Comparison of ENCODE assay signal across 29 mouse cellular contexts in the genomic region with DNA sequence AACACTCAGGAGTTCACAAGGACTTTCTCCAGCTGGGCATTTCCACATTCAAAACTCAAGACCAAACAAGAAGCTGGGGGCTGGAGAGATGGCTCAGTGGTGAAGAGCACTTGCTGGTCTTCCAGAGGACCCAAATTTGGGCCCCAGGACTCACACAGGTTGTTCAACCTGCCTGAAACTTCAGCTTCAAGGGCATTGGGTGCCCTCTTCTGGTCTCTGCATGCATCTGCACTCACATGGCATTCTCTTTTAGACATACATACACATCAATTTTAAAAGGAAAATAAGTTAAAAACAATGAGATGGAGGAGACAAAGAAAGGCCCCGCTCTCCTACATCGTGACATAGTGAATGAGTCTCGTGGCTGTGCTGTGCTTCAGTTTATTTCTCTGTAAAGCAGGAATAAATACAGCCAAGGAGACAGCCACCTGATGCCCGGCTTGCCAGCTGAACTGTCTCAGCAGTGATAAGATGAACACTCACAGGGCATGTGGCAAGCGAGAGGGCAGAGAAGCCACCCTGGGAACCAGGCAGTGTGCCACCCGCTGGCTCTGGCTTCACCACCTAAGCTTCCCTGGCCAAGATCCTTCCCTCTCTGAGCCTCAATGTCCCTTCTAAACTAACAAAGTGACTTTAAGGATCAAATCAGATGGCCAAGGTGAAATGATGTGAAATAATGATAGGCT. TPM values are rescaled to one million over a fixed set of nuclear protein-coding genes. Genes with fewer than 3 reads are reported as not detected.
DNase-seq lines count a peak whose midpoint lies in the region; ATAC-seq and TF ChIP-seq lines count a peak whose summit lies in the region.
"Had no signal": no experiment of that assay in that cellular context is flagged by ENCODE, and none has a peak within 500 bp of the region (broad histone marks: within the 10 kb centered on the region; RNA-seq: fewer than 3 reads in every experiment).

No protein-coding gene starts in this region.

- no peak for ATAC-seq in heart, embryonic 12.5 days (ENCODE audit: insufficient number of reproducible peaks, low FRiP score)
- ATAC-seq in lung, postnatal 0 days: no peak
- ATAC-seq: hindbrain, postnatal 0 days; liver, postnatal 0 days had no signal

- peak; percentile 38 to 44 for DNase-seq in heart, adult 9 months (ENCODE audit: low spot score in 2 of 2)
- DNase-seq in lung, postnatal 0 days (ENCODE audit: low spot score): no peak
- DNase-seq in lung, adult 2 months: no peak
- no peak for DNase-seq in ES-E14 (ENCODE audit: low read depth, low spot score)
- DNase-seq in cerebellum, adult 2 months: no peak
- DNase-seq in kidney, postnatal 4 days: no peak
- DNase-seq: adrenal gland, adult 2 months; cerebellum, adult 18-20 months; cerebellum, postnatal 25 days; embryo, embryonic 11 days; kidney, adult 11 months; kidney, postnatal 36 days; layer of hippocampus, adult 9-11 months; liver, postnatal 0 days; midbrain, embryonic 14.5 days; retina, postnatal 1 day; right cerebral cortex, postnatal 4 days; thymus, postnatal 25 days had no signal

- TF ChIP-seq EP300 in lung, postnatal 0 days (IDR thresholded peaks at IDR 0.05): no peak

- TF ChIP-seq CTCF in lung, postnatal 0 days (IDR thresholded peaks at IDR 0.05): peak; percentile 44
- TF ChIP-seq CTCF in lung, adult 2 months (IDR thresholded peaks at IDR 0.05; ENCODE audit: insufficient read depth, low read length): no peak
- TF ChIP-seq CTCF in olfactory bulb, adult 2 months (IDR thresholded peaks at IDR 0.05; ENCODE audit: insufficient read depth, low read depth, low read length): no peak
- no peak for TF ChIP-seq CTCF in cerebellum, adult 2 months (IDR thresholded peaks at IDR 0.05; ENCODE audit: borderline replicate concordance, insufficient read depth, low read depth, low read length)

- H3K4me3 ChIP-seq in heart, embryonic 12.5 days: no peak overlapping the region
- H3K4me3 ChIP-seq in lung, postnatal 0 days (ENCODE audit: low read depth, low read length): no peak overlapping the region
- H3K4me3 ChIP-seq in lung, adult 2 months (replicated peaks; ENCODE audit: extremely low read depth, low read depth, low read length): no peak overlapping the region
- H3K4me3 ChIP-seq in ES-E14 (ENCODE audit: insufficient read depth in 1 of 2, low read depth in 1 of 2, low read length in 2 of 2, poor library complexity in 1 of 2, severe bottlenecking in 1 of 2): no peak overlapping the region
- H3K4me3 ChIP-seq in olfactory bulb, adult 2 months (ENCODE audit: insufficient read depth, low read depth, low read length): no peak overlapping the region
- H3K4me3 ChIP-seq in cerebellum, adult 2 months (replicated peaks; ENCODE audit: insufficient read depth, low read depth, low read length): no peak overlapping the region
- H3K4me3 ChIP-seq: embryonic facial prominence, embryonic 13.5 days; erythroblast, embryonic 14.5 days; forebrain, embryonic 12.5 days; kidney, embryonic 15.5 days; limb, embryonic 12.5 days; megakaryocyte, embryonic 14.5 days; neural tube, embryonic 12.5 days had no signal

- H3K9me3 ChIP-seq in heart, embryonic 12.5 days (replicated peaks): no peaks in the 10 kb centered on the region
- no peaks in the 10 kb centered on the region for H3K9me3 ChIP-seq in lung, postnatal 0 days (ENCODE audit: low read length)
- no peaks in the 10 kb centered on the region for H3K9me3 ChIP-seq in ES-E14 (ENCODE audit: control insufficient read depth, insufficient read depth, low read depth, low read length)
- H3K9me3 ChIP-seq: forebrain, embryonic 12.5 days; kidney, embryonic 15.5 days; limb, embryonic 12.5 days; neural tube, embryonic 12.5 days had no signal

- in situ Hi-C loops in ES-E14 (cut with MboI; ENCODE audit: low sequenced_read_pairs in 2 of 2, unreplicated experiment in 2 of 2): no loop called here

- no peak for TF ChIP-seq POLR2A in lung, adult 2 months (IDR thresholded peaks at IDR 0.05; ENCODE audit: borderline replicate concordance, extremely low read depth, low read depth, low read length)
- TF ChIP-seq POLR2A in olfactory bulb, adult 2 months (IDR thresholded peaks at IDR 0.05; ENCODE audit: insufficient read depth, low read depth, low read length): no peak
- TF ChIP-seq POLR2A in cerebellum, adult 2 months (IDR thresholded peaks at IDR 0.05; ENCODE audit: borderline replicate concordance, insufficient read depth, low read length): no peak

- H3K36me3 ChIP-seq in heart, embryonic 12.5 days: no peaks in the 10 kb centered on the region
- no peaks in the 10 kb centered on the region for H3K36me3 ChIP-seq in lung, postnatal 0 days (ENCODE audit: insufficient read depth, low read length)
- H3K36me3 ChIP-seq in ES-E14 (ENCODE audit: control insufficient read depth, insufficient read depth, low read length, poor library complexity, severe bottlenecking): no peaks in the 10 kb centered on the region
- H3K36me3 ChIP-seq: embryonic facial prominence, embryonic 13.5 days; forebrain, embryonic 12.5 days; kidney, embryonic 15.5 days; limb, embryonic 12.5 days; neural tube, embryonic 12.5 days had no signal

- no peaks in the 10 kb centered on the region for H3K4me1 ChIP-seq in heart, embryonic 12.5 days (replicated peaks)
- H3K4me1 ChIP-seq in lung, postnatal 0 days (ENCODE audit: insufficient read depth, low read depth, low read length): no peaks in the 10 kb centered on the region
- H3K4me1 ChIP-seq in lung, adult 2 months (ENCODE audit: control insufficient read depth, insufficient read depth, low read length): no peaks in the 10 kb centered on the region
- no peaks in the 10 kb centered on the region for H3K4me1 ChIP-seq in ES-E14 (ENCODE audit: control insufficient read depth in 2 of 2, insufficient read depth in 2 of 2, low read length in 2 of 2, poor library complexity in 1 of 2)
- H3K4me1 ChIP-seq in olfactory bulb, adult 2 months (ENCODE audit: control insufficient read depth, insufficient read depth, low read length): peaks cover 36% of the 10 kb centered on the region
- H3K4me1 ChIP-seq in cerebellum, adult 2 months (ENCODE audit: control insufficient read depth, insufficient read depth, low read length): peaks cover 4% of the 10 kb centered on the region
- H3K4me1 ChIP-seq: embryonic facial prominence, embryonic 13.5 days; forebrain, embryonic 12.5 days; kidney, embryonic 15.5 days; limb, embryonic 12.5 days; neural tube, embryonic 12.5 days had no signal

- H3K4me2 ChIP-seq in heart, embryonic 12.5 days: no peak overlapping the region
- no peak overlapping the region for H3K4me2 ChIP-seq in lung, postnatal 0 days (replicated peaks; ENCODE audit: low read depth, low read length)
- H3K4me2 ChIP-seq: embryonic facial prominence, embryonic 13.5 days; forebrain, embryonic 12.5 days; kidney, embryonic 15.5 days; limb, embryonic 12.5 days; liver, embryonic 11.5 days; neural tube, embryonic 12.5 days had no signal

- H3K9ac ChIP-seq in heart, embryonic 12.5 days: no peak overlapping the region
- no peak overlapping the region for H3K9ac ChIP-seq in lung, postnatal 0 days (replicated peaks; ENCODE audit: low read depth)
- no peak overlapping the region for H3K9ac ChIP-seq in ES-E14 (ENCODE audit: insufficient read depth, low read depth, low read length, poor library complexity, severe bottlenecking)
- H3K9ac ChIP-seq: embryonic facial prominence, embryonic 13.5 days; forebrain, embryonic 12.5 days; kidney, embryonic 15.5 days; limb, embryonic 12.5 days; liver, postnatal 0 days; neural tube, embryonic 12.5 days had no signal

- no peaks in the 10 kb centered on the region for H3K27me3 ChIP-seq in heart, embryonic 12.5 days (replicated peaks)
- no peaks in the 10 kb centered on the region for H3K27me3 ChIP-seq in lung, postnatal 0 days (replicated peaks; ENCODE audit: insufficient read depth, low read length)
- no peaks in the 10 kb centered on the region for H3K27me3 ChIP-seq in cerebellum, adult 2 months (ENCODE audit: control insufficient read depth, insufficient read depth, low read length)
- H3K27me3 ChIP-seq: embryonic facial prominence, embryonic 13.5 days; forebrain, embryonic 12.5 days; kidney, embryonic 15.5 days; limb, embryonic 12.5 days; neural tube, embryonic 12.5 days had no signal

- 80% methylated on average over 6 of the region's 6 CpGs for WGBS in heart, embryonic 12.5 days
- WGBS in lung, postnatal 0 days: 86% methylated on average over 6 of the region's 6 CpGs
- 82% methylated on average over 6 of the region's 6 CpGs for WGBS in lung, adult 2 months
- 66% methylated on average over 6 of the region's 6 CpGs for WGBS in olfactory bulb, adult 2 months
- 48% methylated on average over 6 of the region's 6 CpGs for WGBS in cerebellum, adult 2 months

- H3K27ac ChIP-seq in heart, embryonic 12.5 days (ENCODE audit: poor library complexity, severe bottlenecking): no peak overlapping the region
- no peak overlapping the region for H3K27ac ChIP-seq in lung, postnatal 0 days (ENCODE audit: low read length)
- H3K27ac ChIP-seq in ES-E14 (ENCODE audit: insufficient read depth, low read depth, low read length, poor library complexity, severe bottlenecking): 0 out of 2 replicates have a peak overlapping the region, but pooled peaks have one; percentile 36
- peak overlapping the region; percentile 58 for H3K27ac ChIP-seq in olfactory bulb, adult 2 months (ENCODE audit: insufficient read depth, low read depth, low read length)
- H3K27ac ChIP-seq in cerebellum, adult 2 months (ENCODE audit: insufficient read depth, low read length): no peak overlapping the region
- H3K27ac ChIP-seq: embryonic facial prominence, embryonic 13.5 days; forebrain, embryonic 12.5 days; hindbrain, postnatal 0 days; kidney, embryonic 15.5 days; limb, embryonic 12.5 days; neural tube, embryonic 12.5 days had no signal

TF ChIP-seq in ES-E14, 5 proteins besides CTCF, POLR2A, EP300 and RAD21:
- TF ChIP-seq ZC3H11A (IDR thresholded peaks at IDR 0.05; ENCODE audit: borderline replicate concordance, low read depth, low read length) (peak; percentile 23; the same call in 1 of the 2 replicates), CHD2 (IDR thresholded peaks at IDR 0.05; ENCODE audit: low read depth, low read length) (no peak), HCFC1 (IDR thresholded peaks at IDR 0.05; ENCODE audit: borderline replicate concordance, insufficient read depth, low read length) (no peak), MAFK (IDR thresholded peaks at IDR 0.05; ENCODE audit: insufficient read depth, low read depth, low read length) (no peak), ZNF384 (IDR thresholded peaks at IDR 0.05; ENCODE audit: low read depth, low read length) (no peak)

RNA-seq across cellular contexts. Expression of a gene that starts 11.5 kb away (rescaled TPM):
- polyA plus RNA-seq in heart, embryonic 12.5 days (2016; fragmentation: Nextera tagmentation; extraction: Ambion mirVana): 6.4 and 6.5 TPM in 2 replicates
- 9.2 TPM in 2 replicates for polyA plus RNA-seq in lung, postnatal 0 days (2015; fragmentation: Nextera tagmentation; extraction: Ambion mirVana)
- 12.9 and 14.5 TPM in 2 replicates for polyA plus RNA-seq in lung, adult 2 months (2012; rRNA removed)
- total RNA-seq in ES-E14 (2012; rRNA removed): 0.58 and 0.67 TPM in 2 replicates
- polyA plus RNA-seq in olfactory bulb, adult 2 months (2012; ENCODE audit: insufficient read depth, insufficient read length, low replicate concordance, missing spikeins): not detected in 2 replicates
- polyA plus RNA-seq in cerebellum, adult 2 months (2012; rRNA removed): 21.7 and 24.0 TPM in 2 replicates

Comparison
In these comparisons a context has a peak if more than half of its experiments do, and no peak if none do; other contexts are left out.
1. DNase-seq: peak in heart, adult 9 months (2 of 2); none in lung, postnatal 0 days (single experiment), lung, adult 2 months (single experiment), ES-E14 (single experiment), cerebellum, adult 2 months (0 of 2) and kidney, postnatal 4 days (0 of 2).
2. H3K27ac ChIP-seq: peak in ES-E14 (single experiment) and olfactory bulb, adult 2 months (single experiment); none in heart, embryonic 12.5 days (single experiment), lung, postnatal 0 days (single experiment) and cerebellum, adult 2 months (single experiment).